Mouse (Mus musculus) erythroblast, embryonic 14.5 days (primary cell): ENCODE measurements around the gene Vps37b. TPM values are rescaled to one million over a fixed set of nuclear protein-coding genes. Genes with fewer than 3 reads are reported as not detected.

Experiments used
- H3K27me3 ChIP-seq: 2 replicates; pipeline ENCODE4 v1.6.1; 2012; ENCODE audit warnings: inconsistent platforms; ENCODE audit not compliant: control insufficient read depth
- H3K36me3 ChIP-seq: 2 replicates; pipeline ENCODE4 v1.6.1; 2012; ENCODE audit warnings: mild to moderate bottlenecking, inconsistent platforms; ENCODE audit not compliant: control insufficient read depth
- H3K4me1 ChIP-seq: 2 replicates; pipeline ENCODE4 v1.6.1; 2012; ENCODE audit warnings: inconsistent platforms; ENCODE audit not compliant: control insufficient read depth
- H3K4me3 ChIP-seq: replicated peaks from 2 replicates; pipeline ENCODE3; 2012; ENCODE audit warnings: moderate library complexity, mild to moderate bottlenecking, inconsistent platforms
- H3K9me3 ChIP-seq: 2 replicates; pipeline ENCODE4 v1.6.1; 2012; ENCODE audit warnings: low read length, inconsistent platforms, mixed read lengths; ENCODE audit not compliant: control insufficient read depth
- GATA1 ChIP-seq: IDR thresholded peaks from 2 replicates; pipeline ENCODE4 v1.6.1; 2012; ENCODE audit warnings: low read length, inconsistent platforms, mixed read lengths
- TAL1 ChIP-seq: IDR thresholded peaks from 3 replicates; pipeline ENCODE4 v1.6.1; 2012; ENCODE audit warnings: low read length, inconsistent platforms, mixed read lengths
- polyA plus RNA-seq: library from polyadenylated mRNA; stranded (reverse); fragments of >175 nt; gene quantifications from 2 replicates; pipeline ENCODE4 v1.2.3, GENCODE M21; 2012

The Vps37b gene
- polyA plus RNA-seq, 1 experiment: 21.1 TPM

- Histone ChIP-seq H3K9me3 (no peaks in the 10 kb centered on the region), H3K4me3 (peak overlapping the region; percentile 2), H3K4me1 (peaks cover 91% of the 10 kb centered on the region), H3K36me3 (peaks cover 67% of the 10 kb centered on the region), H3K27me3 (no peaks in the 10 kb centered on the region)
- no peak for TF ChIP-seq GATA1
- no peak for TF ChIP-seq TAL1
Observed at GRCm38 (mm10) chr5:124019348-124020216, 12.5 kb downstream of the Vps37b start.

DNA sequence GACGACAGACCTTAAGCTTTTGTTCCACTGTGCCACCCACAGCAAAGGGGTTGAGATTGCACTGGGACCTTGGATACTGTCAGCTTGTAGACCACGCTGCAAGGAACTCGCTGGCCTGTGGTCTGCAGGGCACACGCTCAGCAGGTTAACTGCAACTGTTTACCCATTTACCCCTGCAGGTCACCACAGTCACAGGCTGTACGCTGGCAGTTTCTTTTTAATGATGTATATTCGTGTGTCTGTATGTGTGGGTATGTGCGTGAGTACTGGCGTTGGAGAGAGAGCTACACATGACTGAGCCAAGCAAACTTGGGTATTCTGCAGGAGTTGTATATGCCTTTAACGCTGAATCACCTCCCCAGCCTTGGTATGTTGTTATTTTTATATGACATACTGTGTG, 13.4 kb downstream of the Vps37b start:
- Histone ChIP-seq H3K27me3 (no peaks in the 10 kb centered on the region), H3K36me3 (peaks cover 67% of the 10 kb centered on the region), H3K4me3 (peak overlapping the region; percentile 1), H3K4me1 (peaks cover 89% of the 10 kb centered on the region), H3K9me3 (no peaks in the 10 kb centered on the region)
- TF ChIP-seq GATA1: no peak
- no peak for TF ChIP-seq TAL1

- Histone ChIP-seq H3K4me3 (no peak overlapping the region), H3K27me3 (no peaks in the 10 kb centered on the region), H3K36me3 (peaks cover 67% of the 10 kb centered on the region), H3K9me3 (no peaks in the 10 kb centered on the region), H3K4me1 (peaks cover 90% of the 10 kb centered on the region)
- TF ChIP-seq TAL1: no peak
- no peak for TF ChIP-seq GATA1
Observed at GRCm38 (mm10) chr5:124017941-124018340, 14.1 kb downstream of the Vps37b start.

DNA sequence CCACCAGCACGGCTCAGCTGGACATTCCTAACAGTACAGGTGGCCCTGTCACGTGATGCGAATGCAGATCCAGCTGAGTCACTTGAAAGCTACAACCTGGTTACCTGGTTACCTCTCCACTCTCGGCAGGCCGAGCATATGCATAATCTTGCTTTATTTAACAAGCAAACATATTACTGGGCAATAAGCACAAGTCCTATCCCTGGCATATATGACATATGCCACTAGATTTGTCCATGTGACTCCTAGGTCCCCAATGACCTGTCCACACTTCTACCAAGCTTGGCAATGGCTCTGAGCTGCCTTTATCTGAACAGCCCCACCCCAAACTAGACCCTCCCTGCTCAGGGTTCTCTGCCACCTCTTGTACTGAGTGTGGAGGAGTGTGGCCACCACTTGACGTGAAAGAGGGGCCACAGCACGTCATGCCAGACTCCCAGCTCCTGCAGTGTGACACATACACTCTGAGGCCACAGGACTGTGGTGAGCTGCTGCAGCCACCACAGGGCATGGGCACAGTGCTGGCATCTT, 15.7 kb downstream of the Vps37b start:
- H3K4me1 ChIP-seq: peaks cover 90% of the 10 kb centered on the region

DNA sequence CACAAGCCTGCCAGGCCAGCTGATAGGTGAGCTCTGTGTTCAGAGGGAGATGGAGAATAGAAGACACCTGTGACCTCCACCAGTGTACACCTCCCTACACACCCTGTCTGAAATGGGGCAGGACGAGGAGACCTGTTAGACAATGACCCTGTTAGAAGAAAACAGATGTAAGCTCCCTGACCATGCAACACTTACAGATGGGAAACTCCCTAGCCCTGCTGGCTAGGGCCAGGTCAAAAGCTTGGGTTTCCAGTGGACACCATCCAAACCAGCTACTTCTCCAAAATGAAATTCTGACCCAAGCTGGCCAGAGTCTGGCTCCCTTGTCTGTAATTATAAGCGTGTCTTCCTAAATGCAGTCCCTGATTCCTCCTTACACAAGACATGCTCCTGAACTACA, 16.3 kb downstream of the Vps37b start:
- Histone ChIP-seq H3K9me3 (no peaks in the 10 kb centered on the region), H3K36me3 (peaks cover 51% of the 10 kb centered on the region), H3K4me3 (no peak overlapping the region), H3K27me3 (peaks cover 4% of the 10 kb centered on the region; the same call in 1 of the 2 replicates), H3K4me1 (peaks cover 90% of the 10 kb centered on the region)
- TF ChIP-seq GATA1 (no peak), TAL1 (no peak)

More for the DNA sequence above, 15.7 kb downstream of the Vps37b start:
- Histone ChIP-seq H3K4me3 (no peak overlapping the region), H3K9me3 (no peaks in the 10 kb centered on the region), H3K36me3 (peaks cover 57% of the 10 kb centered on the region), H3K27me3 (peaks cover 4% of the 10 kb centered on the region; the same call in 1 of the 2 replicates)
- TF ChIP-seq TAL1: no peak
- no peak for TF ChIP-seq GATA1

DNA sequence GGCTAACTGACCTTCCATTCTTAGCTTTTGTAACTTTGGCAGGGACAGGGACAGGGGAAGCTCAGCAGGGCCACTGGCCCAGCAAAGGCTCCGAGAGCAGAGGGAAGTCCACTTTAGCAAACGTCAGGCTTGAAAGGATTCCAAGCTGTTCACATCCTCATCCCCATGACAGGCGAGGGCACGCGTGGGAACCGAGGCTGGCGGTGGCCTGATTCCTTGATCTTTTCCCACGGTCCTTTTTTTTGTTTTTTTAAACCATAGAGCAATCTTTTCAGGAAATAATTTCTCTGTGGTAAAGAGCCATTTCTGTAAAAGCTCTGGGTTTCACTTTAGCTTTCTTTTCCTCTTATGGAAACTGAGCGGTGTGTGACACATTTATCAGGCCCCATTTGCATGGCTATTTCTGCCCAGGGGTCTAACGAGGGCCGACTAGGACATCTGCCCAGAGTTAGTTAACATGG, 17.2 kb downstream of the Vps37b start:
- H3K27me3 ChIP-seq: peaks cover 4% of the 10 kb centered on the region; the same call in 1 of the 2 replicates
- H3K36me3 ChIP-seq: peaks cover 49% of the 10 kb centered on the region
- no peak for TF ChIP-seq TAL1
- TF ChIP-seq GATA1: no peak
- H3K4me3 ChIP-seq: no peak overlapping the region
- no peaks in the 10 kb centered on the region for H3K9me3 ChIP-seq
- peaks cover 91% of the 10 kb centered on the region for H3K4me1 ChIP-seq

DNA sequence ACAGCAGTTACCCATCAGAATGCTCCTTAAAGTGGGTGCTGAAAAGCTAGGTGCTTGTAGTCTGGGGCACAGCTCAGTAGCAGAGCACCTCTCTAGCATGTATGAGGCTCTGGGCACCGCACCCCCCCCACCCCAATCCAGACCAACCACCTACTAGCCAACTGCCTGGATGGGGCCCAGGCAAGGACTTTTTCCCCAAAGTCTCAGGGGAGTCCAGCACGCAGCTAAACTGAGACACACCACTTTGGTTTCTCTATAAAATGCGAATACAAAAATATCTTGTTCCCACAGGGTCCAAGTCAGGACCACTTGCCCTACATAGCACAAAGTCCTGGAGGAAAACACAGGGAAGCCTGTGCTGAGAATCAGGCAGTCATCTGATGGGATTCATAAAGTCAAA, 17.9 kb downstream of the Vps37b start:
- peaks cover 53% of the 10 kb centered on the region for H3K36me3 ChIP-seq
- no peaks in the 10 kb centered on the region for H3K9me3 ChIP-seq
- peaks cover 4% of the 10 kb centered on the region; the same call in 1 of the 2 replicates for H3K27me3 ChIP-seq
- TF ChIP-seq TAL1: no peak
- no peak for TF ChIP-seq GATA1
- H3K4me3 ChIP-seq: no peak overlapping the region
- H3K4me1 ChIP-seq: peaks cover 90% of the 10 kb centered on the region

DNA sequence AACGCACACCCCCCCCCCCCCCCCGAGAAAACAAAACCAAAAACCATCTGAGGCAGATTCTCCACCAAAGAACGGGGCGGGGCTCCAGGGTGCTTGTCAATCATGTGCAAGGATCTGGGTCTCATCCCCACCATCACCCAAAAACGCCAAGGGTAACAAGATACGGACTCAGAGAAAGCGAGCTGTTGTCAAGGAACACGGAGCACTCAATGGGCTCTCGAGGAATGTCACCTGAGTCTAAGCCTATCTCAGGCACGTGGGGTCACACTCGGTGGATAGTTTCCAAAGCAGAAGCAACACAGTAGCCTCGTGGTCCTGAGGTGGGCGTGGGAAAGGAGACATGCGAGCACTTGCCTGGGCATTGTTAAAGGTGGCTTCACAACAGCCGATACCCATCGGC, 18.3 kb downstream of the Vps37b start:
- Histone ChIP-seq H3K36me3 (peaks cover 53% of the 10 kb centered on the region), H3K4me1 (peaks cover 90% of the 10 kb centered on the region), H3K9me3 (no peaks in the 10 kb centered on the region), H3K27me3 (peaks cover 4% of the 10 kb centered on the region; the same call in 1 of the 2 replicates), H3K4me3 (no peak overlapping the region)
- TF ChIP-seq GATA1 (no peak), TAL1 (no peak)

DNA sequence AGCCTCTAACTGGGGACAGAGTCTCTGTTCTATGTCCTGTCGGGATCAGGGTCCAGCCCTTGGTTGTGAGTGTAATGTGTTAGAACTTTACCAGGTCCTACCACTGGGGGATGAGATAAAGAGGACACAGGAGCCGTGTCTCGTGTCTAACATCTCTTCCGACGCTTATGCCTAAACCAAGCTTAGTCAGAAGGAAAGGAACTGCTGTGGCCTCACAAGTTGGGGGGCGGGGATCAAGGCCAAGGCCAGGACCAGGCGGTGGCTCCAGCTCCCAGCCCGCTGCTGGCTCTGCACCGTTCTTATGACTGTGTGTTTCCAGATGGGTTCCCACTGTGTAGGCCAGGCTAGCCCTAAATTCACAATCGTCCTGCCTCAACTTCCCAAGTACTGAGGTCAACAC, 19.2 kb downstream of the Vps37b start:
- peaks cover 55% of the 10 kb centered on the region for H3K36me3 ChIP-seq
- no peak overlapping the region for H3K4me3 ChIP-seq
- no peaks in the 10 kb centered on the region for H3K9me3 ChIP-seq
- H3K27me3 ChIP-seq: peaks cover 4% of the 10 kb centered on the region; the same call in 1 of the 2 replicates
- H3K4me1 ChIP-seq: peaks cover 82% of the 10 kb centered on the region
- TF ChIP-seq TAL1: no peak
- TF ChIP-seq GATA1: no peak
